Mouse (Mus musculus): ENCODE measurements at regions not wholly inside any gene's neighbourhood (a gene's known extent, or its start where the extent isn't known, plus 50 kb on each side); places are given as distances from the start of the nearest gene placed in this dataset.

DNA sequence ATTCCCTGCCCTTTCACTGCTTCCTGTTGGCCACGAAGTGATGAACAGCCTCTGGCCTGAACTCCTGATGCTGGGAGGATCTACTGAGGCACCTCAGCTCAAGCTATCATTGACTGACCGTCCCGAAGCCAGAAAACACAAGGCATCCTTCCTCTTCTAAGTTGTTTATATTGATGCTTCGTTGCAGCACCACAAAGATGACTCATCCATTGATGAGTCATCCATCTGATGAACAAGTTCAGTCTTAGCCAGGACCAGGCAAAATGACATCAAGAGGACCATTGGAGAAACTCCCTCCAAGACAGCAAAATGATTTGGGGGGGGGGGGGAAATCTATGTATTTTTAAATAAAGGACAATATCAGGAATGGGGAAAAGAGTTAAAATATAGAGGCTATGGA, 144.5 kb downstream of the Rab28 start:
- H3K4me3 ChIP-seq (ENCODE audit: insufficient read depth in 1 of 2, low read depth in 2 of 2, low read length in 2 of 2), result no peak overlapping the region
- no peak for ATAC-seq (ENCODE audit: insufficient read depth)
- DNase-seq (ENCODE audit: low read depth in 3 of 3, low spot score in 3 of 3), result no peak
- H3K36me3 ChIP-seq (replicated peaks; ENCODE audit: control insufficient read depth, insufficient read depth, low read depth), result no peaks in the 10 kb centered on the region
- H3K4me1 ChIP-seq (replicated peaks; ENCODE audit: control insufficient read depth in 2 of 2, insufficient read depth in 2 of 2, low read length in 1 of 2), result no peaks in the 10 kb centered on the region
- H3K9me3 ChIP-seq (ENCODE audit: control insufficient read depth, low read length), result no peaks in the 10 kb centered on the region
- no peak overlapping the region for H3K4me2 ChIP-seq (ENCODE audit: low read depth)
- H3K27me3 ChIP-seq (ENCODE audit: control insufficient read depth, insufficient read depth, low read length), result no peaks in the 10 kb centered on the region
- WGBS (ENCODE audit: insufficient replicate concordance), result 23% methylated on average over 4 of the region's 4 CpGs
- TF ChIP-seq EP300 (IDR thresholded peaks at IDR 0.05; ENCODE audit: low read depth) (no peak), CTCF (IDR thresholded peaks at IDR 0.05; ENCODE audit: low read depth) (no peak)
- H3K9ac ChIP-seq (replicated peaks), result no peak overlapping the region
- H3K27ac ChIP-seq, result no peak overlapping the region

GRCm38 (mm10) chr5:41562299-41562698, 145.7 kb downstream of the Rab28 start:
- ATAC-seq (ENCODE audit: insufficient read depth) (no peak), DNase-seq (ENCODE audit: low read depth in 3 of 3, low spot score in 3 of 3) (no peak)
- Histone ChIP-seq H3K9me3 (ENCODE audit: control insufficient read depth, low read length) (no peaks in the 10 kb centered on the region), H3K4me3 (ENCODE audit: insufficient read depth in 1 of 2, low read depth in 2 of 2, low read length in 2 of 2) (no peak overlapping the region), H3K36me3 (replicated peaks; ENCODE audit: control insufficient read depth, insufficient read depth, low read depth) (no peaks in the 10 kb centered on the region), H3K27me3 (ENCODE audit: control insufficient read depth, insufficient read depth, low read length) (no peaks in the 10 kb centered on the region), H3K4me1 (replicated peaks; ENCODE audit: control insufficient read depth in 2 of 2, insufficient read depth in 2 of 2, low read length in 1 of 2) (no peaks in the 10 kb centered on the region), H3K27ac (no peak overlapping the region), H3K9ac (replicated peaks) (no peak overlapping the region), H3K4me2 (ENCODE audit: low read depth) (no peak overlapping the region)
- WGBS (ENCODE audit: insufficient replicate concordance), result 67% methylated on average over 1 of the region's 1 CpGs
- TF ChIP-seq CTCF (IDR thresholded peaks at IDR 0.05; ENCODE audit: low read depth), result no peak
- no peak for TF ChIP-seq EP300 (IDR thresholded peaks at IDR 0.05; ENCODE audit: low read depth)

- Histone ChIP-seq H3K9ac (replicated peaks) (no peak overlapping the region), H3K9me3 (ENCODE audit: control insufficient read depth, low read length) (no peaks in the 10 kb centered on the region), H3K27ac (no peak overlapping the region), H3K4me3 (ENCODE audit: insufficient read depth in 1 of 2, low read depth in 2 of 2, low read length in 2 of 2) (no peak overlapping the region), H3K36me3 (replicated peaks; ENCODE audit: control insufficient read depth, insufficient read depth, low read depth) (no peaks in the 10 kb centered on the region), H3K4me2 (ENCODE audit: low read depth) (peak overlapping the region; percentile 24; the same call in 1 of the 2 replicates), H3K27me3 (ENCODE audit: control insufficient read depth, insufficient read depth, low read length) (no peaks in the 10 kb centered on the region), H3K4me1 (replicated peaks; ENCODE audit: control insufficient read depth in 2 of 2, insufficient read depth in 2 of 2, low read length in 1 of 2) (no peaks in the 10 kb centered on the region)
- no peak for TF ChIP-seq EP300 (IDR thresholded peaks at IDR 0.05; ENCODE audit: low read depth)
- no peak for TF ChIP-seq CTCF (IDR thresholded peaks at IDR 0.05; ENCODE audit: low read depth)
- no peak for ATAC-seq (ENCODE audit: insufficient read depth)
- no peak for DNase-seq (ENCODE audit: low read depth in 3 of 3, low spot score in 3 of 3)
- WGBS (ENCODE audit: insufficient replicate concordance), result 44% methylated on average over 24 of the region's 24 CpGs
These were observed 151.2 kb downstream of the Rab28 start for GRCm38 (mm10) chr5:41556700-41557309.

- no peaks in the 10 kb centered on the region for H3K27me3 ChIP-seq (ENCODE audit: control insufficient read depth, insufficient read depth, low read length)
- no peak overlapping the region for H3K4me2 ChIP-seq (ENCODE audit: low read depth)
- 44% methylated on average over 3 of the region's 3 CpGs for WGBS (ENCODE audit: insufficient replicate concordance)
- TF ChIP-seq EP300 (IDR thresholded peaks at IDR 0.05; ENCODE audit: low read depth) (no peak), CTCF (IDR thresholded peaks at IDR 0.05; ENCODE audit: low read depth) (no peak)
- no peaks in the 10 kb centered on the region for H3K9me3 ChIP-seq (ENCODE audit: control insufficient read depth, low read length)
- no peak overlapping the region for H3K27ac ChIP-seq
- H3K9ac ChIP-seq (replicated peaks), result no peak overlapping the region
- no peak for ATAC-seq (ENCODE audit: insufficient read depth)
- no peaks in the 10 kb centered on the region for H3K4me1 ChIP-seq (replicated peaks; ENCODE audit: control insufficient read depth in 2 of 2, insufficient read depth in 2 of 2, low read length in 1 of 2)
- no peak for DNase-seq (ENCODE audit: low read depth in 3 of 3, low spot score in 3 of 3)
- no peaks in the 10 kb centered on the region for H3K36me3 ChIP-seq (replicated peaks; ENCODE audit: control insufficient read depth, insufficient read depth, low read depth)
- no peak overlapping the region for H3K4me3 ChIP-seq (ENCODE audit: insufficient read depth in 1 of 2, low read depth in 2 of 2, low read length in 2 of 2)
These were observed 153.6 kb downstream of the Rab28 start for GRCm38 (mm10) chr5:41554312-41554711.

DNA sequence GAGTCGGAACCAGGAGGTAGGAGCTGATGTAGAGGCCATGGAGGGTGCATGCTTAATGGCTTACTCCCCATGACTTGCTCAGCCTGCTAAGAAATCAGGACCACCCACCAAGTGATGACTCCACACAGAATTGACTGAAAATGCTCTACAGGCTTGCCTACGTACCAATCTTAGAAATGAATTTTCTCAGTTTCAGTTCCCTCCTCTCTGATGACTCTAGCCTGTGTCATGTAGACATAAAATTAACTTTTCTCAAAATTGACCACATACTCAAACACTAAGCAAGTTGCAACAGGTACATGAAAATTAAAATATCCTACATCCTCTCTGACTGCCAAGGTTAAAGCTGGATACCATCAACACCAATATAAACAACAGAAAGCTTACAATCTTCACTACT, 157.9 kb downstream of the Rab28 start:
- Histone ChIP-seq H3K27me3 (ENCODE audit: control insufficient read depth, insufficient read depth, low read length) (no peaks in the 10 kb centered on the region), H3K4me2 (ENCODE audit: low read depth) (no peak overlapping the region), H3K27ac (no peak overlapping the region), H3K9me3 (ENCODE audit: control insufficient read depth, low read length) (no peaks in the 10 kb centered on the region), H3K9ac (replicated peaks) (no peak overlapping the region), H3K4me1 (replicated peaks; ENCODE audit: control insufficient read depth in 2 of 2, insufficient read depth in 2 of 2, low read length in 1 of 2) (no peaks in the 10 kb centered on the region), H3K4me3 (ENCODE audit: insufficient read depth in 1 of 2, low read depth in 2 of 2, low read length in 2 of 2) (no peak overlapping the region), H3K36me3 (replicated peaks; ENCODE audit: control insufficient read depth, insufficient read depth, low read depth) (no peaks in the 10 kb centered on the region)
- DNase-seq (ENCODE audit: low read depth in 3 of 3, low spot score in 3 of 3), result no peak
- TF ChIP-seq CTCF (IDR thresholded peaks at IDR 0.05; ENCODE audit: low read depth) (no peak), EP300 (IDR thresholded peaks at IDR 0.05; ENCODE audit: low read depth) (no peak)
- WGBS (ENCODE audit: insufficient replicate concordance), result 53% methylated on average over 2 of the region's 2 CpGs
- no peak for ATAC-seq (ENCODE audit: insufficient read depth)
